Mouse (Mus musculus): ENCODE measurements around the gene Uap1l1.
A peak's percentile ranks its signal among the peaks of the same experiment; 100 is the strongest.

Gene Uap1l1

GRCm38 (mm10) chr2:25369996-25370395 is 4.5 kb upstream of the Uap1l1 start:
- DNase-seq: no peak

DNA sequence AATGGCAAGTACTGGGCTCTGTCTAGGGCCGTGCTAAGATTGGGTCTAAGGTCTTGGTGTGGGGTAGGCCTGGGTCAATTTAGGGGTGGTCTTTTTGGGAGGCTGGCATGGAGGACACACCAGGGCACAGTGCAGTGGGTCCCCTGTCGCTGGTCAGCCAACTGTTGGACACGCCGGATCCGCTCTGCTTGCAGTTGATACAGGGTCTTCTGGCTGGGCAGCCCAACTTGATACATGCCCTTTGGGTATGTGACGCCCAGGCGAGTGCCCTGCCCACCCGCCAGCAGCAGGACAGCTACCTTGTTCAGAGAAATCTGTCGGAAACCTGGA is 756 bp downstream of the Uap1l1 start:
- no peak for DNase-seq

DNA sequence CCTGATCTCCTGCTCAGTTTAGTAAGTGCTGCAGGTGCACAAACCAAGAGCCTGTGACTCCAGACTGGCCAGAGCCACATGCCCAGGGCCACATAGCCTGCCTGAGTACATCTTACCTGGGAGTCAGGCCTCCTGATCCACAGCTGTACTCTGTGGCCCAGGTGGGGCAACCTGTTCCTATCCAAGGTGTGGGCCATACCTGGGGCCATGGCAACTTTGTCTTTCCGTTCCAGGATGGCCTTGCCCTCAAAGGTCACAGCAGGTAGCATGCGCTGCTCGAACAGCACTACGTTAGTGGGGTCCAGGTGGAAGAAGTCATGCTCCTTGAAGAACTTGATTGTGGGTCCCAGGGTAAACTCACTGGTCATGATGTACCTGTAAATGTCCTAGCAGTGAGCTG is 1.2 kb downstream of the Uap1l1 start:
- no peak for DNase-seq

GRCm38 (mm10) chr2:25363478-25364178 is 1.9 kb downstream of the Uap1l1 start:
- DNase-seq: no peak

DNA sequence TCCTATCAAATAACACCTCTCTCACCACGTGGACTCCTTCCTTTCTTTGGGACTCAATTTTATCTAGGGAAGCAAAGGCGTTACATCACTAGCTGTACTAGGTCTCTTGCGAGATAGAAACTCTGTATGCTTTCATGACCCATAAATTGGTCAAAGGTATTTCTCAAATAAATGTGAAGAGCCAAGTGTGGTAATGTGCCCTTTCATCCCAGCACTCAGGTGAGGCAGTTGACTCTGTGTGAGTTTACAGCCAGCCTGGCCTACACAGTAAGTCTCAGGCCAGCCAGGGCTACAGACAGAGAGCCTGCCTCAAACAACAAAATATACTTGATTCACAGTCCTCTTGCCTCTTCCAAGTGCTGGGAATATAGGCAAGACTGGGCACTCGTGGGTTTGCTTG is 5.6 kb downstream of the Uap1l1 start:
- DNase-seq: no peak

DNA sequence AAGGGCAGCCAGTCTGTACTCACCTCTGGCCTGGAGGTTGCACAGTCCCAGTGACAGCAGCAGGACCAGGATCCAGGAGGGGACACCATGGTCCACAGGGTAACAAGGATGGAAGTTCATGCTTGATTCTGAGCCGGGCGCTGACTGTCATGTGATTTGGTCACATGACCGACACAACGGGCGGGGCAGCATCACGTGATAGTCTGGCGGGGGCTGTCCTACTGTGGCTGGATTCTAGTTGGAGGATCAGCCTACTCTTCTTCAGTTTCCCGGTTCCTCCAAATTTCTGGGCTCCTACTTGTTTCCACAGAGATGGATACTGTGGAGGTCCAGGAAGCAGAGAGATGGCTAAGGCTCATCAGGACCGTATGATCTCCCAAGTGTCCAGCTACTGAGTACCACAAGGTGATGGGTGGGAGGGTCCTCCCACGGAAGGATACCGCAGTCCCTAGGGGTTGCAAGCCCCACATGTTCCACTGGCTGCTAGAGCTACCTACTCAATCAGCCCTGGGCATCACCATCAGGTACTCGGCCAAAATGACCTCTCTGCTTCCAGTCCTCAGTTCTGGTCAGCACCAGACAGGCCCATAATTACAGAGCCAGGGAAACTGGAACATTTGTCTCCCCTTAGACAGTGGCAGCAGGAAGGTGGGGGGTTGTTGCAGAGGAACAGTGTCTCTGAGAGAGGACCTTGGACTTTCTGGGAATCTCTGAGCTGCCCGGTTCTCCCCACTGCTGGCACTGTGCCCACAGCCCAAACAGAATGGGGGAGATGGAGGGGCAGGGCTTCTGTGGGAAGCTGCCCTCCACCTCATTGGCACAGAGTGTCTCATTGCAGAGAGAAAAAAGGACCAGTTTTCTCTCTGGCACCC is 9.0 kb downstream of the Uap1l1 start, which contains the start of gene Dpp7:
TSS of gene Dpp7 (minus strand) at position 152 of the 872 bp plus-strand sequence.
- peak; percentile 90 for DNase-seq

DNA sequence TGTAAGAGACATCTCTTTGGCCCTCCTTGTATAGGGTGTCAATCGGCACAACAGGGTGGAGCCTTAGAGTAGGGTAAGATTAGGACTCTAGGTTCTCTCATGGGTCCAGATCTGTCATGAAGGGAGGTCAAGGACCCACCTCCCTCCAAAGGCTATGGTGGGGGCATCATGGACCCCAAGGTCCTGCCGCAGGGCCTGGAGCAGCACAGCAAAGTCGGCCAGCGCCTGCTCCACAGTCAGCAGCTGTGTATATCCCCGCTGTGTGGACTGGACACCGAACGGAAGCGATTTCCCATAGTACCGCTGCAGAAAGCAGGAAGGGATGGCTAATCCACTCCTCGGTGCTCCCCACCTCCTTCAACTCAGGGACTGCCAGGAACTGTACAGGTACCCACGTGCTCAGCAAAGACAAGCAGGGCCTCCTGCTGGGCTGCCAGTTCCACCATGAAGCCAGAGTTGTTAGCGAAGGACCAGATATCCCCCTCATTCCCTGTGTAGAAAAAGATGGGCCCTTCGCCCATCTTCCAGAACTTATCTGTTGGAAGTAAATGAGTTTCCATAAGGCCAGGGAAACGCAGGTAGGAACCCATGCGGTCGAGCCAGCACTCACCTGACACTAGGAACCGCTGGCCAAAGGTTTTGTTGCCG is 9.9 kb downstream of the Uap1l1 start:
- DNase-seq: no peak

- DNase-seq: no peak
These were observed 11.3 kb downstream of the Uap1l1 start for GRCm38 (mm10) chr2:25354211-25354610.

- no peak for DNase-seq
These were observed 14.8 kb downstream of the Uap1l1 start for GRCm38 (mm10) chr2:25350701-25351100.

DNA sequence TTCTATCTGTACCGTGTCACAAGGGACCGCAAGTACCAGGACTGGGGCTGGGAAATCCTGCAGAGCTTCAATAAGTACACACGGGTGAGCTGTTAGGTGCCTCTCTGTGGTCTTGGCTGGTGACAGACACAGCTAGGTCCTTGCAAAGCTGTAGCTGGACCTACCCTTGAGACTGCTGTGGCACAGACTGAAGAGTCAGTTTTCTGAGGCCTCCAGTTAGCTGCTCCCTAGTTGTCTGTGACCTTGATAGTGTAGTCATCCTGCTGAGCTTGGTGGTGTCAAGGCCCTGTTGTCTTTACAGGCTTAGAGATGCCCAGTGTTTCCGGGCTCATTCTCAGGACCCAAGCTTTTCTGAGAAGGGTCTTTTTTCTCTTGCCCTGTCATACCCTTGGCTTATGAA is 16.0 kb downstream of the Uap1l1 start:
- DNase-seq: no peak

GRCm38 (mm10) chr2:25348162-25348561 is 17.3 kb downstream of the Uap1l1 start:
- no peak for DNase-seq

DNA sequence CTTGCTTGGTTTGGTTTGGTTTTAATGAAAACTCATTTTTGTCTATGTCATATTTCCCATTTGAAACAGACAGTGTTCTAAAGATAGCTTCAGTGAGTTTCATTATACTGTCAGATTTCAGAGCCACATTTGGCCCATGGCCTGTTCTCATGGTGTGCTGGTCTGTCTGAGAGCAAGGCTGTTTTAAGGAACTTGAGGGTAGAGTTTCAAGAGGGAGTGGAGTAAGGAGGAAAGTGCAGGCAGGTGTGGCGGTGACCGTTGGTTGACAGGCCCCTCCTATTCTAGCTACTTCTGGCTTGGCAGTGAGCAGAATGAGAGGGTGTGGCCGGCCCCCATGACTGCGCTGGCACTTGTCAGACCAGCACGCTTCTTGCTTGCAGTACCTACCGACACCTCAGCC is 27.2 kb downstream of the Uap1l1 start:
- DNase-seq: no peak

- no peak for DNase-seq
These were observed 31.9 kb downstream of the Uap1l1 start for GRCm38 (mm10) chr2:25333569-25333968.

GRCm38 (mm10) chr2:25332286-25333160 is 33.0 kb downstream of the Uap1l1 start, which contains the start of gene Man1b1:
Gene Man1b1 (plus strand): TSS chr2:25332338.
- peak; percentile 99 for DNase-seq

- DNase-seq: peak; percentile 45
These were observed 34.0 kb downstream of the Uap1l1 start for GRCm38 (mm10) chr2:25331470-25331869.

DNA sequence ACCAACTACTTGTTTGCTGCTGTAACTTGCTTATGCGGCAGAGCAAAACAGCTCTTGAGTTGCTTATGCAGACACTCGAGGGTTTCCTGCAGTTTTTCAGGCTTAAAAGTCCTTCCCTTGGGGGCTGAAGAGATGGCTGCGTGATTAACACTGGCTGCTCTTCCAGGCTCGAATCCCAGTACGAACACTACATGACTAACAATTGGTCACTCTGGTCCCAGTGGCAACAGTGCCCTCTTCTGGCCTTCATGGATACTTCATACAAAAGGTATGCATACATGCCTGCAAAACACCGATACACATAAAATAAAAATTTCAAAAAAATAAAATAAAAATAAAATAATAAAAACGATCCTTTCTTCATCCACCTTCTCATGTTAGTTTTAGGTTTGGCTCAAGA is 37.0 kb downstream of the Uap1l1 start:
- DNase-seq: peak; percentile 71

- DNase-seq: no peak
These were observed 39.4 kb downstream of the Uap1l1 start for GRCm38 (mm10) chr2:25326036-25326435.

DNA sequence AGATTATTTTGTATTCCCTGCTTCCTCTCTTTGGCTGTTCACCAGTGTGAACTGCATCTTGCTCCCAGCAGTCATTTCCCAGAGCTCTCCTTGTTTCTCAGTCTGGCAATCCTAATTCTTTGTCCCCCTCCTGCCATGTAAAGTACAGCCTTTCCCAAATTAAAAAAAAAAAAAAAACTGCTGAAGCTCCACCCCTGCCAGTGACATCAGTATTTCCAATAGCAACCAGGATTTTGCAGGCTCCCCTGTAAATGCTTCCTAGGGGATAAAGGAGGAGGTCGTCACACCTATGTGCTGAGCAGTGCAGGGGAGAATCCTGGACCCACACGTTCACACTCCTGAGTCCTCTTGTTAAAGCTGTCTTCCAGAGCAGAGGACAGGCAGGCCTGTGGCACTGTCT is 45.4 kb downstream of the Uap1l1 start:
- DNase-seq: peak; percentile 46

DNA sequence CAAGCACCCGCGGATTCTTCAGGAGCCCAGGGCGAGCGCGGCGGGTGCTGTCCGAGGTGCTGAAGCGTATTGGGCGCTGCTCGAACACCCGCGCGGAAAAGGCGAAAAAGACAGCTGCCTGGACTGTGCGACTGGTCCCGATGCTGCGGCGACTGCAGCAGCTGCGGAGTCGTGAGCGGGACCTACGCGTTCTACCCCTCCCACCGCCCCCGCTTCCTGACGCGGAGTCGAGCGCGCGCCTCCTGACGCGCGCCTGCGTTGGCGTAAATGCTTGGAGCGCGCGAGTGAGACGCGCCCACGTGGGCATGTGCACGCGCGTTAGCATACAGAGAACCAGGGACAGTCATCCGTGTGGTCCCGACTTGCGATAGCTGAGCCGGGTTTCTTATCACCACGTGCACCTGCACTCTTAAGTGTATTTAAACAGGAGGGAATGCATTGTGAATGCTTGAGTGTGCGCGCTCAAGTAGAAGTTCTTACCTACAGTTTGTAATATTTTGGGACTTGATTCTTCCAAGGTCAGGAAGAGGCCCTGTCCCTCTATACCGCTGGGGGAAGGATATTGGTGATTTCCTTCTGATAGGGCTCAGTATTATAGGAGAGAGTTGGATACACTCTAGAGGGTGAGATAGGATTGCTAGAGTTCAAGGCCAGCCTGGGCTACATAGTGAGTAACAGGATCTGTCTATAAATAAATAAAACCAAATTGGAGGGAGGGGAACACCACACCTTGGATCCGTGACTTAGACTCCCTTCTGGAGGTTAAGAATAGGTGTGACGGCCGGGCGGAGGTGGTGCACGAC is 46.3 kb downstream of the Uap1l1 start, which contains the start of gene Grin1:
TSS of gene Grin1 (minus strand) at position 217 of the 803 bp plus-strand sequence.
- DNase-seq: peak; percentile 91

- DNase-seq: peak; percentile 79
These were observed 47.1 kb downstream of the Uap1l1 start for GRCm38 (mm10) chr2:25318119-25318966.

- DNase-seq: no peak
These were observed 54.0 kb downstream of the Uap1l1 start for GRCm38 (mm10) chr2:25311491-25311891.
